Mouse (Mus musculus) hindbrain, postnatal 0 days (tissue): ENCODE measurements at regions not wholly inside any gene's neighbourhood (a gene's known extent, or its start where the extent isn't known, plus 50 kb on each side); places are given as distances from the start of the nearest gene placed in this dataset.

Source experiments
- ATAC-seq: fragments of 200-750 bp; cut with Nextera tagmentation; 2 replicates; pipeline ENCODE4 v1.8.0; 2017; ENCODE audit warnings: mild to moderate bottlenecking, moderate TSS enrichment, moderate library complexity
- DNase-seq: peaks from one replicate; pipeline ENCODE4 v3.0.0-alpha.2; 2015; ENCODE audit warnings: low spot score
- H3K27ac ChIP-seq: fragments of 300-500 bp; sonication (generic); 2 replicates; pipeline ENCODE4 v1.5.1; 2014; ENCODE audit warnings: mild to moderate bottlenecking
- H3K27me3 ChIP-seq: fragments of 300-500 bp; sonication (generic); 2 replicates; pipeline ENCODE4 v1.6.1; 2014; ENCODE audit warnings: low read length, mixed read lengths; ENCODE audit not compliant: insufficient read depth
- H3K36me3 ChIP-seq: fragments of 300-500 bp; sonication (generic); 2 replicates; pipeline ENCODE4 v1.6.1; 2014; ENCODE audit warnings: low read length, mixed read lengths; ENCODE audit not compliant: insufficient read depth
- H3K4me1 ChIP-seq: fragments of 300-500 bp; sonication (generic); 2 replicates; pipeline ENCODE4 v1.6.1; 2014; ENCODE audit warnings: antibody characterized with exemption, low read length, mixed read lengths; ENCODE audit not compliant: insufficient read depth
- H3K4me2 ChIP-seq: fragments of 300-500 bp; sonication (generic); 2 replicates; pipeline ENCODE4 v1.6.1; 2014; ENCODE audit warnings: low read depth, mild to moderate bottlenecking, low read length, moderate library complexity, mixed read lengths
- H3K4me3 ChIP-seq: fragments of 300-500 bp; sonication (generic); 2 replicates; pipeline ENCODE4 v1.5.1; 2014; ENCODE audit warnings: low read length
- H3K9ac ChIP-seq: fragments of 300-500 bp; sonication (generic); replicated peaks from 2 replicates; pipeline ENCODE4 v1.6.1; 2014; ENCODE audit warnings: mild to moderate bottlenecking, low read length, moderate library complexity, mixed read lengths
- H3K9me3 ChIP-seq: fragments of 300-500 bp; sonication (generic); 2 replicates; pipeline ENCODE4 v1.6.1; 2016; ENCODE audit warnings: low read length, mixed read lengths
- CTCF ChIP-seq: IDR thresholded peaks from 2 replicates; pipeline ENCODE4 v1.5.1; 2016; ENCODE audit warnings: antibody characterized with exemption, control low read depth, low read depth
- WGBS: fragments of 180-500 bp; shearing (Covaris S2); extraction: QIAGEN DNeasy Blood & Tissue Kit; methylation state at CpG from one replicate; pipeline ENCODE4 v1.1.7; 2014; 5-methylcytosine and 5-hydroxymethylcytosine counted together

DNA sequence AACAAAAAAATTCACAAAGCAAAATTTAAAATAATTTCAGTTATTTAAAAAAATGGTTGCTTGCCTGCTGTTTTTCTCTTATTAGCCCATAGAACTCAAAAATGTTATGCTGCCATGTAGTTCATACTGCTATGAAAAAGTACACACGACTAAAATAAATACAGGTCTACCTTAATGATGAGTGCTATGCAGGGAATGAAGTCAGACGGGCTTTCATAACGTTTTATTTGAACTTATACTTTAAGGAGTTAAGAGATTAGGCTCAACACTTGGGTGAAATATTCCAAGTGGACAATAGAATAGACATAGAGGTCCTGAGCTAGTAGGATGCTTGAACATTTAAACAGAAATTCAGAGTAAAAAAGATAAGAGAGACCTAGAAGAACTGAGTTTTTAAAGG lies 489.7 kb downstream of the Klf5 start:
- Histone ChIP-seq H3K9me3 (no peaks in the 10 kb centered on the region), H3K36me3 (no peaks in the 10 kb centered on the region), H3K4me1 (no peaks in the 10 kb centered on the region), H3K4me2 (no peak overlapping the region), H3K4me3 (no peak overlapping the region), H3K27ac (no peak overlapping the region), H3K9ac (no peak overlapping the region), H3K27me3 (no peaks in the 10 kb centered on the region)
- ATAC-seq, result no peak
- WGBS, result 91% methylated on average over 3 of the region's 3 CpGs
- no peak for TF ChIP-seq CTCF
- DNase-seq, result no peak

DNA sequence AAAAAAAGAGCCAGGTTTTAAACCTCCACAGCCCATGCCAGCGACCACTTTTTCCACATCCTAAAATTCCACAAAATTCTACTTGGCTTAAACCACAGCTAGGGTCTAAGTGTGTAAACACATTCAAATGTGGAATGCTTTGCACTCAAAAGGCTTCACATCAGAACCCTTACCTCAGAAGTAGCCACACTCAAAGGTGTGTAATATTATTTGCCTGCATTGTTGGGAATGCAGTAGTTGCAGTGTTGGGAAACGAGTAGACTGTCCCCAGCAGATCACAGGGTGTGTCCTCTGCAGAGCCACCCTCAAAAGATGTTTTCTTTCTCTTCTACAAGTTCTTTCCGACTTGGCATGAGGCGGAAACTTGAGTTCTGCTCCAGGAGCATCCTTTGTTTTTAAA lies 488.2 kb downstream of the Klf12 start:
- no peak overlapping the region for H3K4me3 ChIP-seq
- H3K9ac ChIP-seq, result no peak overlapping the region
- no peak overlapping the region for H3K27ac ChIP-seq
- no peak for ATAC-seq
- no peaks in the 10 kb centered on the region for H3K27me3 ChIP-seq
- 81% methylated on average over 4 of the region's 4 CpGs for WGBS
- no peaks in the 10 kb centered on the region for H3K36me3 ChIP-seq
- TF ChIP-seq CTCF, result no peak
- H3K9me3 ChIP-seq, result no peaks in the 10 kb centered on the region
- no peak overlapping the region for H3K4me2 ChIP-seq
- DNase-seq, result no peak
- no peaks in the 10 kb centered on the region for H3K4me1 ChIP-seq

DNA sequence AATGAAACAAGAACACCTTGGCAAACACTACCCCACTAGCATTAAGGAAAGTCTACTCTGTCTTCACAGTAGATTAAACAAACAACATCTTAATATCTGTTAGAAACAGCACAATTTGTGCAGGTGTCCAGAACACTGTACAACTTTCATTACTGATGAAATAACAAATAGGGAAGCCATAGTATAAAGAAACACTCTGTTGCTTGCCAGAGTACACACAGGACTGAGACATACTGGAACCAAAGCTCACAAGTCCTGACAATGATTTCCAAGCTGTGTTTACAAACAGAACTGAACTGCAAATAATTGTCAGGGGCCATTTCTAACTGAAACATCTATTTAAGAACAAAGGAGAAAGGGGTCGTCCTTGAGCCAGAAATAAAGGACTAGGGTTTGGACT lies 478.4 kb downstream of the Klf12 start:
- Histone ChIP-seq H3K27ac (no peak overlapping the region), H3K4me2 (no peak overlapping the region), H3K9me3 (no peaks in the 10 kb centered on the region), H3K9ac (no peak overlapping the region), H3K4me1 (no peaks in the 10 kb centered on the region), H3K36me3 (no peaks in the 10 kb centered on the region), H3K27me3 (no peaks in the 10 kb centered on the region), H3K4me3 (no peak overlapping the region)
- no peak for TF ChIP-seq CTCF
- WGBS, result 35% methylated on average over 1 of the region's 1 CpGs
- DNase-seq, result no peak
- ATAC-seq, result no peak

DNA sequence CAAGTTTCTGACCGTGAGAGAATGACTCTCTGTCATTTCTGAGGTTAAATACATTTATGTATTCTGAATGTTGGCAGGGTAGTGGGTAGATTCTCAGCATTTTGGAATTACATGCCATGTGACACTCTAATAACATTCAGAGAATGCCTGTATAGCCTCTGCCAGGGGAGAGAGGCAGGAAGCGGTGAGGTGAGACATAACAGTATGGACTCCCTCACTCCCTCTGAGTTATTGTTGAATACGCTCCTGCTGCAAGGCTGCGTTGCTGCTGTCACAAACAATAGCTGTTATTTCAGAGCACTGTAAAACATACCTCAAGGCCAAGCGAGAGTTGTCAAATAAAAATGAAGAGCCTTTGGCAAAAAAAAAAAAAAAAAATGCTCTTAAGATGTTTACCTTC lies 477.9 kb downstream of the Klf12 start:
- H3K27ac ChIP-seq, result no peak overlapping the region
- H3K9me3 ChIP-seq, result no peaks in the 10 kb centered on the region
- DNase-seq (peak; percentile 6), ATAC-seq (no peak)
- H3K4me2 ChIP-seq, result no peak overlapping the region
- no peaks in the 10 kb centered on the region for H3K27me3 ChIP-seq
- 36% methylated on average over 5 of the region's 5 CpGs for WGBS
- H3K9ac ChIP-seq, result no peak overlapping the region
- no peak for TF ChIP-seq CTCF
- H3K4me1 ChIP-seq, result no peaks in the 10 kb centered on the region
- no peak overlapping the region for H3K4me3 ChIP-seq
- no peaks in the 10 kb centered on the region for H3K36me3 ChIP-seq

DNA sequence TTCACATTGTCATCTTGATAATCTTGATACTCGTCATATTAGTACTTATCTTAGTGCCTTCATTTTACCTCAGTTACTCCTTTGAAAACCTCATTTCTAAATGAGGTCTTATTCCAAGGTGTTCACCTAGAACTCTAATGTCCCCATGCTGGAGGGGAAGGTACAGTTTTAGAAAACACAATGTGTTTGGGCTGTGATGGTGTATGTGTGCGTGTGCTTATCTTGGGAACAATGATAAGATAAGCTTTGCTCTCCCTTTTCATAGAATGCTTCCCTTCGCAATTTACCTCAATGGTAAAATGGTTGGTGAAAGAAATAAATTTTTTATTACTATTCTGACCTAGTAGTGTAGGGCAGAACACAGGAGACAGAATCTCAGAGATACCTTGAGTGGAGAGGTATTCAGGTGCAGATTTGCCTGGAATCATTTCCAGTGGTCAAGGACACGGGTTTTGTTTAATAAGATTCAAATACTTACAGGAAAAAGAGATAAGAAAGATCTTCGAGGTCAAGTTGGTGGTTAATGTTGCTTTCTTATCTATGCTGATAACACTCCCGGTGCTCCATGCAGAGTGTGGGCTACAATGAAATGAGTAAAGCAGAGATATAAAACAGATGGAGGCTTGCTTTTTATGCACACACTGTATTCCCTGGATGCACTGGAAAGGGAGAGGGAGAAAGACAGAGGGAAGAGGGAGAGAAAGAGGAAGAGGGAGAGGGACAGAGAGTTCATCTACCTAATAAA lies 471.6 kb downstream of the Klf12 start:
- ATAC-seq, result no peak
- H3K27ac ChIP-seq, result no peak overlapping the region
- no peaks in the 10 kb centered on the region for H3K9me3 ChIP-seq
- no peak overlapping the region for H3K4me3 ChIP-seq
- no peak for TF ChIP-seq CTCF
- H3K4me1 ChIP-seq, result no peaks in the 10 kb centered on the region
- H3K27me3 ChIP-seq, result no peaks in the 10 kb centered on the region
- H3K36me3 ChIP-seq, result no peaks in the 10 kb centered on the region
- 89% methylated on average over 6 of the region's 6 CpGs for WGBS
- H3K4me2 ChIP-seq, result no peak overlapping the region
- H3K9ac ChIP-seq, result no peak overlapping the region
- DNase-seq, result no peak
